Comparison of ENCODE assay signal across 8 mouse cellular contexts in genomic region chr2:104207948-104208347, GRCm38 (mm10).
A peak's percentile ranks its signal among the peaks of the same experiment; 100 is the strongest.
DNase-seq lines count a peak whose midpoint lies in the region; ATAC-seq and TF ChIP-seq lines count a peak whose summit lies in the region.

No protein-coding gene starts in this region.

- no peak overlapping the region for H3K4me2 ChIP-seq in kidney, embryonic 16.5 days (replicated peaks; ENCODE audit: low read depth, low read length)
- peak overlapping the region; percentile 20 for H3K4me2 ChIP-seq in hindbrain, embryonic 13.5 days
- peak overlapping the region; percentile 34 for H3K4me2 ChIP-seq in midbrain, embryonic 14.5 days (ENCODE audit: low read length)

- WGBS in kidney, embryonic 16.5 days: 36% methylated on average over 10 of the region's 10 CpGs
- 22% methylated on average over 10 of the region's 10 CpGs for WGBS in hindbrain, embryonic 13.5 days
- 25% methylated on average over 10 of the region's 10 CpGs for WGBS in midbrain, embryonic 14.5 days

- no peak overlapping the region for H3K9ac ChIP-seq in kidney, embryonic 16.5 days (replicated peaks; ENCODE audit: low read length)
- no peak overlapping the region; the same call in 1 of the 2 replicates for H3K9ac ChIP-seq in hindbrain, embryonic 13.5 days
- H3K9ac ChIP-seq in midbrain, embryonic 14.5 days (replicated peaks; ENCODE audit: low read length): peak overlapping the region; percentile 4; the same call in 1 of the 2 replicates

- H3K27ac ChIP-seq in kidney, embryonic 16.5 days (ENCODE audit: low read length): no peak overlapping the region
- H3K27ac ChIP-seq in hindbrain, embryonic 13.5 days: peak overlapping the region; percentile 78
- H3K27ac ChIP-seq in midbrain, embryonic 14.5 days (replicated peaks; ENCODE audit: low read depth, low read length): peak overlapping the region; percentile 78
- no peak overlapping the region for H3K27ac ChIP-seq in gastrocnemius, adult 2 months

- H3K4me1 ChIP-seq in kidney, embryonic 16.5 days (ENCODE audit: insufficient read depth, low read length): peaks cover 5% of the 10 kb centered on the region
- peaks cover 22% of the 10 kb centered on the region for H3K4me1 ChIP-seq in hindbrain, embryonic 13.5 days (replicated peaks)
- H3K4me1 ChIP-seq in midbrain, embryonic 14.5 days (ENCODE audit: control insufficient read depth, insufficient read depth, low read length): peaks cover 23% of the 10 kb centered on the region

- intact Hi-C loops in gastrocnemius, adult 2 months (cut with DNase I): no loop called here

- H3K9me3 ChIP-seq in kidney, embryonic 16.5 days (ENCODE audit: low read length): no peaks in the 10 kb centered on the region
- H3K9me3 ChIP-seq in hindbrain, embryonic 13.5 days: no peaks in the 10 kb centered on the region
- no peaks in the 10 kb centered on the region for H3K9me3 ChIP-seq in midbrain, embryonic 14.5 days (ENCODE audit: control insufficient read depth, low read length)

- no peaks in the 10 kb centered on the region for H3K27me3 ChIP-seq in kidney, embryonic 16.5 days (ENCODE audit: insufficient read depth, low read length)
- 0 out of 2 replicates have a peak, but pooled peaks cover 3% of the 10 kb centered on the region for H3K27me3 ChIP-seq in hindbrain, embryonic 13.5 days
- no peaks in the 10 kb centered on the region for H3K27me3 ChIP-seq in midbrain, embryonic 14.5 days (ENCODE audit: control insufficient read depth, insufficient read depth, low read length)

- no peak for TF ChIP-seq CTCF in gastrocnemius, adult 2 months (IDR thresholded peaks at IDR 0.05)

- no peak for DNase-seq in kidney, postnatal 14 days
- peak; percentile 11 for DNase-seq in c-Kit-positive CD71-positive TER-119-positive erythroid progenitor cells, embryonic 14.5 days (ENCODE audit: low spot score)
- peak; percentile 86 for DNase-seq in midbrain, embryonic 14.5 days
- no peak for DNase-seq in yolk sac, embryonic 10.5 days (ENCODE audit: low spot score)
- no peak for DNase-seq in gastrocnemius, postnatal 25 days
- no peak for DNase-seq in gastrocnemius, adult 2 months

- H3K36me3 ChIP-seq in kidney, embryonic 16.5 days (ENCODE audit: insufficient read depth, low read length): no peaks in the 10 kb centered on the region
- H3K36me3 ChIP-seq in hindbrain, embryonic 13.5 days: peaks cover 17% of the 10 kb centered on the region
- peaks cover 4% of the 10 kb centered on the region; the same call in 1 of the 2 replicates for H3K36me3 ChIP-seq in midbrain, embryonic 14.5 days (ENCODE audit: control insufficient read depth, insufficient read depth, low read length)

- no peak overlapping the region for H3K4me3 ChIP-seq in kidney, embryonic 16.5 days (ENCODE audit: low read length)
- H3K4me3 ChIP-seq in hindbrain, embryonic 13.5 days: no peak overlapping the region
- no peak overlapping the region for H3K4me3 ChIP-seq in midbrain, embryonic 14.5 days (replicated peaks; ENCODE audit: low read depth, low read length)
- H3K4me3 ChIP-seq in gastrocnemius, adult 2 months: no peak overlapping the region

- peak; percentile 49; the same call in 1 of the 2 replicates for ATAC-seq in kidney, embryonic 16.5 days (ENCODE audit: low FRiP score, low TSS enrichment)
- ATAC-seq in hindbrain, embryonic 13.5 days (ENCODE audit: low FRiP score): peak; percentile 90
- peak; percentile 90 for ATAC-seq in midbrain, embryonic 14.5 days (ENCODE audit: low FRiP score, low TSS enrichment)

Comparison
In these comparisons a context has a peak if more than half of its experiments do, and no peak if none do; other contexts are left out.
1. H3K27ac ChIP-seq: peak in hindbrain, embryonic 13.5 days (single experiment) and midbrain, embryonic 14.5 days (single experiment); none in kidney, embryonic 16.5 days (single experiment) and gastrocnemius, adult 2 months (single experiment).
2. DNase-seq: peak in c-Kit-positive CD71-positive TER-119-positive erythroid progenitor cells, embryonic 14.5 days (single experiment) and midbrain, embryonic 14.5 days (single experiment); none in kidney, postnatal 14 days (single experiment), yolk sac, embryonic 10.5 days (single experiment), gastrocnemius, postnatal 25 days (single experiment) and gastrocnemius, adult 2 months (single experiment).
3. Peak in every context shown above with its lines, with median percentiles within 50 percentile points of each other: ATAC-seq.